Mouse (Mus musculus) kidney, postnatal 36 days (tissue): ENCODE measurements at regions not wholly inside any gene's neighbourhood (a gene's known extent, or its start where the extent isn't known, plus 50 kb on each side); places are given as distances from the start of the nearest gene placed in this dataset.

Source experiments
- DNase-seq, 2 experiments: peaks; one replicate each; pipeline ENCODE4 v3.0.0; 2021 to 2022; ENCODE audit warnings: mixed read lengths in 2 of 2

DNA sequence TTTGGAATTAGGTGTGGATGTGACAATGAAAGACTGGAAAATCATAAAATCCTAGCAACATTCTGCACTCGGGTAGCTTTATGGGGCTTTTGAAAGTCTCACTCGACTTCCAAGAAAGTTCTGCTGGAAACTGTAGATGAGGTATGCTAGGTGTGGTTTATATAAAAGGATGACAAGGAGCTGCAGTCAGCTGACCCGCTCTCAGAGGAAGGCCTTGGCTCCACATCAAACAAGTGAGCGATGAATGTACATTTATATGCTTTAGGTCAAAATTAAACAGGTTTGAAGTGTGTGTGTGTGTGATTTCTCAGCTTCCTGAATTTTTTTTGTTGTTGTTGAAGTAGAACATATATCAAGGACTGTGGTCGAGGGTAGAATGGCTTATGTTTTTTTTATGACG is 174.9 kb downstream of the 1500009L16Rik start:
- DNase-seq = no peak

- no peak for DNase-seq
Observed at GRCm38 (mm10) chr10:83906751-83907150, 184.1 kb downstream of the 1500009L16Rik start.

DNA sequence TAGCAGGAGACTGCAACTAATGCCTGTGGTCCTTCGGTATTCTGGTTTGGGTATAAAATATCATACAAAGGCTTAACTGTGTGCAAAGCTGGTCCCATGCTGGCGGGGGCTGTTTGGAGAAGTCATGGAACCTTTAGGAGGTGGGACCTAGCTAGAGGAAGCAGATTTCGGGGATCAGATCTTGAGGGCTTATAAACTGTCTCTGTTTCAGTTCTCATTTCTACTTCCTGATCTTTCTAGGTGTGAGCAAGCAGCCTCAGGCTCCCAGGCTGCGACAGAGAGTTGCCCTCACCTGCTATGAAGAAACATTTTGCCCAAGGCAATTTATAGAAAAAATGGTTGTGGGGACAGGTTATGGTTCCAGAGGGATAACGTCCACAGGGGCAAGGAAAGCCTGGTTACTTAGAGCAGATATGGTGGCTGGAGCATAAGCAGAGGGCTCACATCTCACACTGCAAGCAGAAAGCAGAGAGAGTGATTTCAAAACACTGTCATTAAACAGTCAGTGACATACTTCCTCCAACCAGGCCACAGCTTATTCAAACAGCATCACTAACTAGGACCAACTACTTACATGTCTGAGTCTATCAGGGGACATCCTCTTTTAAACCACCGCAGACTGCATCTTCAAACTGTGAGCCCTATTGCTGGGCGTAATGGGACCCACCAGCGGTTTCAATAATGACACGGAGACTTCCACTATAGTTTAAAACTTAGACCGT is 188.1 kb downstream of the 1500009L16Rik start:
- DNase-seq = no peak

- DNase-seq = peak in 1 of 2 experiments; percentile 30
Observed at GRCm38 (mm10) chr10:83914401-83915132, 191.9 kb downstream of the 1500009L16Rik start.

DNA sequence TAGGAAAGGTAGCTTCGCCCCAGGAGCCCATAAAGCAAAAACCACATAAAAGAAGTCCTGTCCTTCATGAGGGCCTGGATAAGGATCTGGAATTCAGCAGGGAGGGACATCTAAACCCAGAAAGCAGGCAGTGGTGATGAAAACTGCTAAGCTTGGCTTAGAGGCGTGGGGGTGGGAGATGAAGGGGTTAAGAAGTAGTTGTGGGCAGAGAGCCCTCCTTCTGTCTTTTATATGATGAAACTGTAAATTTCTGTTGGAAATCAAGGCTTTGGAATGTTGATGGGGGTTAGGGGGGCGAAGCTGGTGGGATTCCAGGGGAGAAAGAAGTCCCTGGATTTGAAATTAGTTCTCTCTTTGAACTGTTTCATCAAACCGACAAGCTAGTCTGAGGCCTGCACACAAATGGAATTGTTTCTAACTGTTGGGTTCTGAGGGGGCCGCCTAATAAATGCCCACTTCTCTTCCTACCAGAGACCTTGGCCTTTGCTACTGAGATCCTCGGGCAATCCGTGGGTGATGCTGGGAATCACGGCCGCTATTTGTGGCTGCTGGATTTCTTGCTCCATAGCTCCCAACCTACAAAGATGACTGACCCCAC is 192.6 kb downstream of the 1500009L16Rik start:
- DNase-seq = no peak

DNA sequence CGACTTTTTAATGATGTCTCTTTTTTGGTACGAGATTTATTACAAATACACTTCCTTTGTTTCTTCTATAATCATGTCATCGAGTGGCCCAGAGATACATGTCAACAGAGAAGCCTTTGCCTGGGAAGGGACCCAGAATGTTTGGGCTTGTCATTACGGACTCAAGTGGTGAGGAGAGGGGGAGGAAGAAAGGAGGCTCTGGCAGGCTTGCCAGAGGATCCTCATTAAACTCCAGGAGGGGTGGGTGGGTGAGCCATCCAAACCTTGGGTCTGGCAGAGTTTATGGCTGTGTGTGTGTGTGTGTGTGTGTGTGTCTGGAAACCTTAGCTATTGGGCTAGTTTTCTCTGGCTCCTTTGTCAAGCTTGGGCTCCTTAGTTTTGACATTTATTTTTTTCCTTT is 204.3 kb downstream of the 1500009L16Rik start:
- no peak for DNase-seq

DNA sequence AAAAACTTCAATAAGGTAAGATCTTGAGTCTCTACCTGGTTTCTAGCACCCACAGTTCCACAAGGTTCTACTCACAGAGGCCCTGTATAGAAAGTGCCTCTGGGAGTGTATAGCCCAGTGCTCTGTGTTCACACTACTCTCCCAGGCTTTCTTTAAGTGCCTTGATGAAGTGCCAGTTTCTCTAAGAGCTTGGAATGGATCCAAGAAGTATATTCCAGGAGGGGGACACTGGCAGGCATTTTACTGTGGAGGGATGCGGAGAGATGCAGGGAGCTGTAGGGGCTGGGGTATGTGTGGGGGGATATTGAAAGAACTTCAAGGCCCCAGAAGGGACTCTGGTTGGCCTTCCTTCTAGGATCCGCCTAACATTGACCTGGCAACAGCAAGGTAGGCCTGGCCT is 204.9 kb downstream of the 1500009L16Rik start:
- no peak for DNase-seq

DNA sequence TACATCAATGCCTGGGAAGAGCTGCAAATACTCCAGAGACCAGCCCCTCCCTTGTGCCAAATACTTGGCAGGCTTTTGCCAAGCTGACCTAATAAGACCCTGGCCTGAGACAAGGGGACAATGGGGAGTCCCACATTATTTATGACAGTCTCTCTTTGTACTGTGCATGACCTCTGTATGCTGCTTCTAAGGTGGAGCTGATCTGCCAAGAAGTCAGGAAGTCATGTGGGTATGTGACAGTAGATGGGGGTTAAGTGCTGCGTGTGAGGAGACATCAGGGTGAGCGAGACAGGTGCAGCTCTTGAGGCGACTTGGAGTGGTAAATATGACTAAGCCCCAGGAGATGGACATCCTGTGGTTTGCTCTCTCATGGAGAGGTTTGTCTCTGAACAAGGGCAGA is 209.1 kb downstream of the 1500009L16Rik start:
- DNase-seq = peak; percentile 59 to 80

GRCm38 (mm10) chr10:83933201-83933600 is 210.5 kb downstream of the 1500009L16Rik start:
- peak; percentile 25 to 48 for DNase-seq

GRCm38 (mm10) chr10:83934498-83934897 is 211.8 kb downstream of the 1500009L16Rik start:
- DNase-seq = peak; percentile 58 to 67

DNA sequence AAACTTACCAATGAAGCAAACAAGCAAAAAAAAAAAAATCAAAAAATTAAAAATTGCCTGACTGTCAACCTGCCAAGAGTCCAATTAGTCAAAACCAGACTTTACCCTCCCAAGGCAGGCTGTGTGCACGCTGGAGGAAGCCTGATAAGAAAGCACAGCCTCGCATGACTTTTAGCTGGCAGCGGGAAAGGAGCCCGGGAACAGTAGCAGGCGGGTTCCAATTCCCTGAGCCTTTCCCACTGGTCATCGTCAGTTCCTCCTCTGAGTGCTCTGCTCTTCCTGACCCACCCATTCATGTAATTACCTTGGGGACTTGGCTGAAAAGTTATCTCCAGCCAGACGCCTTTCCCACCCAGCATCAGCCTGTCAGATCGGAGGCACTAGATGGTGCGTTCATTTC is 214.5 kb downstream of the 1500009L16Rik start:
- peak; percentile 71 to 83 for DNase-seq

DNA sequence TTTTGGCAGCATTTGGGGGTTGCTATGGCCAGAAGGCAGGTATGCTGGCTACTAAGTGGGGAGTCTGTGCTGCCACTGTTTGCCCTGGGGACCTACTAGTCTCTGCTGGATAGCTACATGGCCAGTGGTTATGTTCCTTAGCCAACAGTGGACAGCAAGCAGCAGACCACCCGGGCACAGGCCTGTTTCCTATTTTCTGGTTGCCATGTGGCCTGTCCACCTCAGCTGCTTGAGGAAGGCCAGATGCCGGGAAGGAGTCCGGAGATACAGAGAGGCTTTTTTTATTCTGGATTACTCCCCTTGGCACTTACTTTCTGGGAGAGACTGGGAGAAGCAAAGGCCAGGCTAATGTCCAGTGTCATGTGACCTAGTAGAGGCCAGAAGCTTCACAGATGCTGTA is 219.4 kb downstream of the 1500009L16Rik start:
- no peak for DNase-seq

- DNase-seq = no peak
Observed at GRCm38 (mm10) chr10:83944158-83944557, 221.5 kb downstream of the 1500009L16Rik start.

GRCm38 (mm10) chr10:83944897-83945296 is 222.2 kb downstream of the 1500009L16Rik start:
- DNase-seq = no peak

DNA sequence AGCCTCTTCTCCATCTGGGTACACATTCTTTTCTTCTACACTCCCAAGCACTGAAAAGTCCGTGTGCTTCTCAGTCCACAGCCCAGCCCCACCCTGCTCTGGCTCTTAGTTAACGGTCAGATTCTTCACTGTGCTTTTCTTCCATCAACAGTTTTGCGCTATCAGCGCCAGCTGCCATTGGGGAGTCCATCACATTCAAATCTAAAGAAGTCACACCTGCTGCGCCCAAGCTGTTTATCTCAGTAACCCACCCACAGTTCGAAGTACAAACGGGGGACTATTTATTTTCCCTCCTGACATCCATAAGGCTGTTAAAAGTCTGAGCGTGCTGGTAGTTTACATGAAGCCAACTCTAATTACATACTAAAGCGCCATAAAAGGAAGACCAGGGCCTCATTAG is 222.8 kb downstream of the 1500009L16Rik start:
- no peak for DNase-seq

DNA sequence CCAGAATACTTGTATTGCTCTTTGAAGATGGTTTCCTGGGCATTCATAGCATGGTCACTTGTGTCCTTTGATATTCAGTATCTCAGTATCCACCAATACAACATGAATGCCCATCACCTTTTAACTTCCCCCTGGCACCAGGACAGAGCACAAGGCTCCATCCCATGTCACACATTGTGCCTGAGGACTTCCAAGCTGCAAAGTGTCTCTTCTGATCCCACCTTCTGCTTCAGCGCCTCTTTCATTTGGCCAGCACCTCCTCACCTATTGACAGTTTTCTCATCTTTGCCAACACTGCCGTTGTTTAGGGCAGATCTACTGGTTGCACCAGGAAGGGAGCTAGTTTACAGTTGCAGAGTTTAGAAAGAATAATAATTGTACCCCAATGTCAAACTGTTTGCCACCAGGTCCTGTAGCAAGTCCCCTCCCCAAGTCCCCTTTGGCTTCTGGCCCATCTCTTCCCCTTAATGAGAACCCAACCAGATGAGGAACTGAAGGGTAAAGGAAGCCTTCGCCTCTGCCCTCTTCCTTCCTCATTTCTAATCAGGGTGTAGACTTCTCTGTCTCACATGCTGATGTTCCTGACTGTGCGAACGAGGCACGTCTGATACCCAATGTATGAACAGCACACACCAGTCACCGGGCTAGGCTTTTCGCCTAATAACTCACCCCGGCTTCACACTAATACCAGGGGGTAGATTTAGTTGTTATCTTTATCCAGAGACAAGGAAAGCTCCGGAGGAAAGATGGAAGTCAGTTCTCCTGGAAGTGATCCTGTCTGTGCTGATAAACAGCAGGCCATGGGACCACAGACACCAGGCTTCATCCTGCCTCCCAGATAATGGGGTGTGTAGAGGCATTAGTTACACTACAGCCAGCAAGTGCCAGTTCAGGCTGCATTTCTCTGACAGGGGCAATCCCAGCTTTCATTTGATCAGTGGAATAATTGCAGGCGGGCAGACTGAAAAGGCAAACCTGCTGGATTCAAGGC is 223.8 kb downstream of the 1500009L16Rik start:
- no peak for DNase-seq

- no peak for DNase-seq
Observed at GRCm38 (mm10) chr10:83957118-83957759, 234.6 kb downstream of the 1500009L16Rik start.

- DNase-seq = no peak
Observed at GRCm38 (mm10) chr10:83958397-83958796, 235.7 kb downstream of the 1500009L16Rik start.

- no peak for DNase-seq
Observed at GRCm38 (mm10) chr10:83958826-83959225, 236.2 kb downstream of the 1500009L16Rik start.

GRCm38 (mm10) chr10:83963232-83963760 is 240.6 kb downstream of the 1500009L16Rik start:
- no peak for DNase-seq

GRCm38 (mm10) chr10:83963779-83964643 is 241.3 kb downstream of the 1500009L16Rik start:
- DNase-seq = no peak
